Mouse (Mus musculus) spleen, postnatal 36 days (tissue): ENCODE measurements around the gene Slc6a6.

ENCODE experiments used
- DNase-seq, 2 experiments: peaks; one replicate each; pipeline ENCODE4 v3.0.0; 2022; ENCODE audit warnings: low spot score in 2 of 2, mixed read lengths in 1 of 2

Slc6a6 gene

GRCm38 (mm10) chr6:91669270-91669669, 14.6 kb upstream of the Slc6a6 start:
- no peak for DNase-seq

- DNase-seq: no peak
These were observed 13.6 kb upstream of the Slc6a6 start for GRCm38 (mm10) chr6:91670224-91670623.

- DNase-seq: no peak
These were observed 9.0 kb upstream of the Slc6a6 start for GRCm38 (mm10) chr6:91674757-91675350.

- DNase-seq: no peak
These were observed 5.3 kb upstream of the Slc6a6 start for GRCm38 (mm10) chr6:91678506-91679094.

GRCm38 (mm10) chr6:91679095-91679577, 4.7 kb upstream of the Slc6a6 start:
- DNase-seq: peak; percentile 94

GRCm38 (mm10) chr6:91679716-91680115, 4.1 kb upstream of the Slc6a6 start:
- DNase-seq: no peak

- DNase-seq: no peak
These were observed 2.0 kb upstream of the Slc6a6 start for GRCm38 (mm10) chr6:91681841-91682240.

GRCm38 (mm10) chr6:91683121-91683520, 732 bp upstream of the Slc6a6 start:
- peak; percentile 82 to 86 for DNase-seq

GRCm38 (mm10) chr6:91684474-91684829, 599 bp downstream of the Slc6a6 start:
- no peak for DNase-seq

GRCm38 (mm10) chr6:91684831-91685532, 1.1 kb downstream of the Slc6a6 start:
- peak; percentile 46 to 52 for DNase-seq

- DNase-seq: no peak
These were observed 1.7 kb downstream of the Slc6a6 start for GRCm38 (mm10) chr6:91685533-91685883.

GRCm38 (mm10) chr6:91685896-91686295, 2.0 kb downstream of the Slc6a6 start:
- no peak for DNase-seq

- DNase-seq: no peak
These were observed 2.7 kb downstream of the Slc6a6 start for GRCm38 (mm10) chr6:91686597-91686996.

GRCm38 (mm10) chr6:91688021-91688420, 4.2 kb downstream of the Slc6a6 start:
- DNase-seq: no peak

GRCm38 (mm10) chr6:91689231-91689630, 5.4 kb downstream of the Slc6a6 start:
- DNase-seq: no peak

- DNase-seq: no peak
These were observed 6.4 kb downstream of the Slc6a6 start for GRCm38 (mm10) chr6:91690222-91690621.

- no peak for DNase-seq
These were observed 6.8 kb downstream of the Slc6a6 start for GRCm38 (mm10) chr6:91690646-91691045.

GRCm38 (mm10) chr6:91691576-91691975, 7.7 kb downstream of the Slc6a6 start:
- DNase-seq: no peak

GRCm38 (mm10) chr6:91693301-91693886, 9.5 kb downstream of the Slc6a6 start:
- no peak for DNase-seq

GRCm38 (mm10) chr6:91694610-91695009, 10.8 kb downstream of the Slc6a6 start:
- no peak for DNase-seq

GRCm38 (mm10) chr6:91698831-91699230, 15.0 kb downstream of the Slc6a6 start:
- peak; percentile 60 to 62 for DNase-seq

GRCm38 (mm10) chr6:91699482-91700200, 15.8 kb downstream of the Slc6a6 start:
- no peak for DNase-seq
